Comparison of ENCODE assay signal across 14 mouse cellular contexts in the genomic region with DNA sequence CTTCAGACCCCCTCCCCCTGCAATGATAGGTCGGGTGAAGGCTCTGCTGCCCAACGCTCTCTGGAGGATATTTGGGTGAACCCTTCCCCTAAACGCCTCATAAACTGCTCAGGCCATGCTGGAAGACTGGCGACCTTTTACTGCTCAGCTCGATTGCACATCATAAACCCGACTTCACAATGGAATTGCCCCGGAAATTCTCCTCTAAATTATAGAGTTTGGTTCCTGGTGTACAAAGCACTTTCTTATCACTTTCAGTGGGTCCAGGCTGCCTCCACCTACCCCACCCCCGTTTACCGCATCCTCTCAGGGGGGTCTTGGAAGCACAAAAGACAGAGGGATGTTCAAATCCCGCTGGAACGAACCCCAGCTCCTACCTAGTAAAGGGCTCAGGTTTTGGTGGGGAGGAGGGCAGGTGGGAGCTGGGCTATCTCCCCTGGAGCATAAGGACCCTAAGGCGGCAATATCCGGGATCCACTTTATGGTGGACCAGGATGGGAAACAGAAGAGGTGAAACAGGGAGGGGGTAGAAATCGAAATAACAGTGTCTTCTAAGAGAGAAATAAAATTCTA. TPM values are rescaled to one million over a fixed set of nuclear protein-coding genes. Genes with fewer than 3 reads are reported as not detected.
DNase-seq lines count a peak whose midpoint lies in the region; ATAC-seq and TF ChIP-seq lines count a peak whose summit lies in the region.
"Had no signal": no experiment of that assay in that cellular context is flagged by ENCODE, and none has a peak within 500 bp of the region (broad histone marks: within the 10 kb centered on the region; RNA-seq: fewer than 3 reads in every experiment).

No protein-coding gene starts in this region.

- TF ChIP-seq EP300 in stomach, postnatal 0 days (optimal IDR thresholded peaks at IDR 0.05) = no peak

- peaks cover 23% of the 10 kb centered on the region for H3K27me3 ChIP-seq in limb, embryonic 14.5 days (ENCODE audit: control insufficient read depth, insufficient read depth, low read length)
- H3K27me3 ChIP-seq in stomach, postnatal 0 days (ENCODE audit: control insufficient read depth, insufficient read depth, low read length) = peaks cover 40% of the 10 kb centered on the region; the same call in 1 of the 2 replicates
- H3K27me3 ChIP-seq in midbrain, embryonic 10.5 days (ENCODE audit: low read depth, poor library complexity, severe bottlenecking) = peaks cover 100% of the 10 kb centered on the region
- H3K27me3 ChIP-seq in forebrain, embryonic 15.5 days = peaks cover 100% of the 10 kb centered on the region

- H3K27ac ChIP-seq in limb, embryonic 14.5 days (replicated peaks; ENCODE audit: low read depth, low read length) = no peak overlapping the region
- no peak overlapping the region for H3K27ac ChIP-seq in stomach, postnatal 0 days (replicated peaks)
- H3K27ac ChIP-seq in midbrain, embryonic 10.5 days (replicated peaks) = no peak overlapping the region
- no peak overlapping the region for H3K27ac ChIP-seq in forebrain, embryonic 15.5 days (replicated peaks)
- H3K27ac ChIP-seq: heart, embryonic 15.5 days; liver, embryonic 12.5 days had no signal

- peak overlapping the region; percentile 96; the same call in 1 of the 2 replicates for H3K4me2 ChIP-seq in limb, embryonic 14.5 days (replicated peaks; ENCODE audit: low read depth, low read length, severe bottlenecking)
- peak overlapping the region; percentile 36; the same call in 1 of the 2 replicates for H3K4me2 ChIP-seq in stomach, postnatal 0 days (replicated peaks; ENCODE audit: low read depth)
- no peak overlapping the region for H3K4me2 ChIP-seq in forebrain, embryonic 15.5 days (replicated peaks)
- H3K4me2 ChIP-seq: liver, embryonic 12.5 days had no signal

- DNase-seq in embryo, embryonic 10 days (ENCODE audit: low spot score) = peak; percentile 49
- no peak for DNase-seq in embryo, embryonic 11 days
- DNase-seq in urinary bladder, postnatal 25 days (ENCODE audit: low spot score) = peak; percentile 18
- no peak for DNase-seq in urinary bladder, postnatal 14 days (ENCODE audit: low spot score)
- no peak for DNase-seq in limb, embryonic 14.5 days (ENCODE audit: low spot score)
- no peak for DNase-seq in stomach, postnatal 0 days (ENCODE audit: low spot score)
- no peak for DNase-seq in midbrain, embryonic 10.5 days (ENCODE audit: low spot score)
- DNase-seq: adrenal gland, postnatal 25 days; midbrain, embryonic 14.5 days; thymus, adult 2 months had no signal

- no peak for TF ChIP-seq POLR2A in limb, embryonic 14.5 days (IDR thresholded peaks at IDR 0.05; ENCODE audit: borderline replicate concordance, extremely low read depth, insufficient read depth, insufficient read length)

- peak overlapping the region; percentile 65 for H3K4me3 ChIP-seq in limb, embryonic 14.5 days (replicated peaks; ENCODE audit: low read length)
- no peak overlapping the region for H3K4me3 ChIP-seq in stomach, postnatal 0 days (ENCODE audit: low read depth, low read length)
- H3K4me3 ChIP-seq in midbrain, embryonic 10.5 days = no peak overlapping the region
- H3K4me3 ChIP-seq in forebrain, embryonic 15.5 days = no peak overlapping the region
- H3K4me3 ChIP-seq: heart, embryonic 15.5 days; liver, embryonic 12.5 days had no signal

- peaks cover 43% of the 10 kb centered on the region for H3K4me1 ChIP-seq in limb, embryonic 14.5 days (ENCODE audit: control insufficient read depth, insufficient read depth, low read length)
- H3K4me1 ChIP-seq in stomach, postnatal 0 days (replicated peaks; ENCODE audit: control insufficient read depth, insufficient read depth) = no peaks in the 10 kb centered on the region
- H3K4me1 ChIP-seq in midbrain, embryonic 10.5 days = peaks cover 23% of the 10 kb centered on the region
- peaks cover 17% of the 10 kb centered on the region for H3K4me1 ChIP-seq in forebrain, embryonic 15.5 days

- peak overlapping the region; percentile 71; the same call in 1 of the 2 replicates for H3K9ac ChIP-seq in limb, embryonic 14.5 days (ENCODE audit: low read depth, low read length, severe bottlenecking)
- no peak overlapping the region for H3K9ac ChIP-seq in stomach, postnatal 0 days (ENCODE audit: low read length)
- H3K9ac ChIP-seq in forebrain, embryonic 15.5 days (replicated peaks) = no peak overlapping the region
- H3K9ac ChIP-seq: heart, embryonic 15.5 days; liver, embryonic 12.5 days had no signal

- no peak for TF ChIP-seq CTCF in stomach, postnatal 0 days (IDR thresholded peaks at IDR 0.05; ENCODE audit: low read depth)

- no peak for ATAC-seq in limb, embryonic 14.5 days (ENCODE audit: low FRiP score, low read depth)
- no peak for ATAC-seq in stomach, postnatal 0 days (ENCODE audit: low FRiP score, low TSS enrichment)
- no peak for ATAC-seq in forebrain, embryonic 15.5 days (replicated peaks)
- ATAC-seq: liver, embryonic 12.5 days had no signal

- H3K9me3 ChIP-seq in limb, embryonic 14.5 days (ENCODE audit: control insufficient read depth, low read length) = no peaks in the 10 kb centered on the region
- no peaks in the 10 kb centered on the region for H3K9me3 ChIP-seq in stomach, postnatal 0 days (ENCODE audit: control insufficient read depth, low read length)
- no peaks in the 10 kb centered on the region for H3K9me3 ChIP-seq in midbrain, embryonic 10.5 days (replicated peaks)
- no peaks in the 10 kb centered on the region for H3K9me3 ChIP-seq in forebrain, embryonic 15.5 days
- H3K9me3 ChIP-seq: heart, embryonic 15.5 days; liver, embryonic 12.5 days had no signal

- 22% methylated on average over 14 of the region's 14 CpGs for WGBS in limb, embryonic 14.5 days
- WGBS in stomach, postnatal 0 days = 24% methylated on average over 14 of the region's 14 CpGs
- WGBS in midbrain, embryonic 10.5 days = 11% methylated on average over 14 of the region's 14 CpGs
- 6% methylated on average over 14 of the region's 14 CpGs for WGBS in forebrain, embryonic 15.5 days

- H3K36me3 ChIP-seq in limb, embryonic 14.5 days (ENCODE audit: control insufficient read depth, insufficient read depth, low read length) = peaks cover 6% of the 10 kb centered on the region; the same call in 1 of the 2 replicates
- H3K36me3 ChIP-seq in stomach, postnatal 0 days (ENCODE audit: control insufficient read depth, insufficient read depth, low read length) = no peaks in the 10 kb centered on the region
- H3K36me3 ChIP-seq in midbrain, embryonic 10.5 days = no peaks in the 10 kb centered on the region
- H3K36me3 ChIP-seq in forebrain, embryonic 15.5 days = no peaks in the 10 kb centered on the region
- H3K36me3 ChIP-seq: heart, embryonic 15.5 days; liver, embryonic 12.5 days had no signal

RNA-seq across cellular contexts. Expression of a gene that starts 2.9 kb away (rescaled TPM):
- polyA plus RNA-seq in limb, embryonic 14.5 days (2012; rRNA removed) = 15.8 and 17.0 TPM in 2 replicates
- polyA plus RNA-seq in limb, embryonic 14.5 days (2014; fragmentation: Nextera tagmentation; extraction: Ambion mirVana) = 8.9 and 10.1 TPM in 2 replicates
- 8.1 and 8.5 TPM in 2 replicates for polyA plus RNA-seq in stomach, postnatal 0 days (2015; fragmentation: Nextera tagmentation; extraction: Ambion mirVana)
- not detected in 2 replicates for polyA plus RNA-seq in midbrain, embryonic 10.5 days (2016; fragmentation: Nextera tagmentation; extraction: Ambion mirVana)
- polyA plus RNA-seq in forebrain, embryonic 15.5 days (2015; fragmentation: Nextera tagmentation; extraction: Ambion mirVana) = not detected in 2 replicates
- polyA plus RNA-seq: midbrain, embryonic 14.5 days had no signal

RNA-seq across cellular contexts. Expression of a gene that starts 5.6 kb away (rescaled TPM):
- polyA plus RNA-seq in limb, embryonic 14.5 days (2012; rRNA removed) = 3.2 and 4.6 TPM in 2 replicates
- 1.1 TPM in 1 of 2 replicates, not detected in the other for polyA plus RNA-seq in limb, embryonic 14.5 days (2014; fragmentation: Nextera tagmentation; extraction: Ambion mirVana)
- 0.21 TPM in 1 of 2 replicates, not detected in the other for polyA plus RNA-seq in stomach, postnatal 0 days (2015; fragmentation: Nextera tagmentation; extraction: Ambion mirVana)
- not detected in 2 replicates for polyA plus RNA-seq in midbrain, embryonic 10.5 days (2016; fragmentation: Nextera tagmentation; extraction: Ambion mirVana)
- polyA plus RNA-seq in forebrain, embryonic 15.5 days (2015; fragmentation: Nextera tagmentation; extraction: Ambion mirVana) = not detected in 2 replicates
- polyA plus RNA-seq: heart, embryonic 15.5 days; liver, embryonic 12.5 days; midbrain, embryonic 14.5 days had no signal

RNA-seq across cellular contexts. Expression of a gene that starts 5.6 kb away (rescaled TPM):
- 12.0 and 15.9 TPM in 2 replicates for polyA plus RNA-seq in limb, embryonic 14.5 days (2012; rRNA removed)
- 2.7 and 3.4 TPM in 2 replicates for polyA plus RNA-seq in limb, embryonic 14.5 days (2014; fragmentation: Nextera tagmentation; extraction: Ambion mirVana)
- polyA plus RNA-seq in stomach, postnatal 0 days (2015; fragmentation: Nextera tagmentation; extraction: Ambion mirVana) = 2.8 and 2.9 TPM in 2 replicates
- polyA plus RNA-seq in midbrain, embryonic 10.5 days (2016; fragmentation: Nextera tagmentation; extraction: Ambion mirVana) = not detected in 2 replicates
- polyA plus RNA-seq in forebrain, embryonic 15.5 days (2015; fragmentation: Nextera tagmentation; extraction: Ambion mirVana) = not detected in 2 replicates
- polyA plus RNA-seq: midbrain, embryonic 14.5 days had no signal

RNA-seq across cellular contexts. Expression of a gene that starts 10.2 kb away (rescaled TPM):
- 3.9 and 4.3 TPM in 2 replicates for polyA plus RNA-seq in limb, embryonic 14.5 days (2012; rRNA removed)
- polyA plus RNA-seq in limb, embryonic 14.5 days (2014; fragmentation: Nextera tagmentation; extraction: Ambion mirVana) = 0.66 and 0.94 TPM in 2 replicates
- 0.33 and 0.80 TPM in 2 replicates for polyA plus RNA-seq in stomach, postnatal 0 days (2015; fragmentation: Nextera tagmentation; extraction: Ambion mirVana)
- not detected in 2 replicates for polyA plus RNA-seq in midbrain, embryonic 10.5 days (2016; fragmentation: Nextera tagmentation; extraction: Ambion mirVana)
- polyA plus RNA-seq in forebrain, embryonic 15.5 days (2015; fragmentation: Nextera tagmentation; extraction: Ambion mirVana) = not detected in 2 replicates
- polyA plus RNA-seq: heart, embryonic 15.5 days; midbrain, embryonic 14.5 days had no signal

RNA-seq across cellular contexts. Expression of a gene that starts 12.2 kb away (rescaled TPM):
- polyA plus RNA-seq in limb, embryonic 14.5 days (2012; rRNA removed) = 107 and 134 TPM in 2 replicates
- 39.0 and 45.2 TPM in 2 replicates for polyA plus RNA-seq in limb, embryonic 14.5 days (2014; fragmentation: Nextera tagmentation; extraction: Ambion mirVana)
- polyA plus RNA-seq in stomach, postnatal 0 days (2015; fragmentation: Nextera tagmentation; extraction: Ambion mirVana) = 0.13 and 0.61 TPM in 2 replicates
- polyA plus RNA-seq in midbrain, embryonic 10.5 days (2016; fragmentation: Nextera tagmentation; extraction: Ambion mirVana) = not detected in 2 replicates
- polyA plus RNA-seq in forebrain, embryonic 15.5 days (2015; fragmentation: Nextera tagmentation; extraction: Ambion mirVana) = not detected in 2 replicates
- polyA plus RNA-seq: midbrain, embryonic 14.5 days; small intestine, adult 2 months had no signal

Comparison
In these comparisons a context has a peak if more than half of its experiments do, and no peak if none do; other contexts are left out.
1. DNase-seq: peak in embryo, embryonic 10 days (single experiment) and urinary bladder, postnatal 25 days (single experiment); none in embryo, embryonic 11 days (single experiment), urinary bladder, postnatal 14 days (single experiment), limb, embryonic 14.5 days (single experiment), stomach, postnatal 0 days (single experiment) and midbrain, embryonic 10.5 days (single experiment).